Mouse (Mus musculus): ENCODE results near the gene Hoxa5.

GRCm38 (mm10) chr6:52185222-52185621, 19.2 kb downstream of the Hoxa5 start:
- no peak for TF ChIP-seq USF1 (IDR thresholded peaks at IDR 0.05; ENCODE audit: low read depth)
- no peak for TF ChIP-seq POLR2A (IDR thresholded peaks at IDR 0.05; ENCODE audit: insufficient read length, low read depth)
- no peak for TF ChIP-seq REST (IDR thresholded peaks at IDR 0.05; ENCODE audit: insufficient read depth, insufficient read length)
